Mouse (Mus musculus) ES-Bruce4 (cell line): ENCODE data around the gene Amz2.

ENCODE experiments used
- CTCF ChIP-seq: IDR thresholded peaks from one replicate; pipeline ENCODE4 v1.8.1; 2011; ENCODE audit warnings: low read depth, low read length
- POLR2A ChIP-seq: IDR thresholded peaks from one replicate; pipeline ENCODE4 v1.8.1; 2011; ENCODE audit warnings: low read length; ENCODE audit not compliant: insufficient read depth

DNA sequence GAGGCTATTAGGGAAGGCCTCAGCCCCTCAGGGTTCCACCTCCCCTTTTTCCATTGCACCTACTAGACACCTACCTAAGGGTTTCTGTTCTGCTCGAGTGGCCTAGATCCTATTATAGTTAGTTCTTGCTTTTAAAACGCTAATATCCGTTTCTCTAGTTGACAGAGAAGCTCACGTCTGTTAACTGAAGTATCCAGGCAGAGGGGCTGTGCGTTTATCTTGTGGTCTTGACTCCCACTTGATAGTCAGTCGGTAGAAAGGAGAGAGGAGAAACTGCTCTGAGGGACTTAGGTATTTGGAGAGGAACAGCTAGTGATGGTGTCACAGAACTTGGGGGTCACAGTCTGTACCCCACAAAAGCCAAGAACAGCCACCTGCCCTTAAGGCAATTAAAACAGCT, 50.9 kb downstream of the Amz2 start:
- TF ChIP-seq POLR2A = no peak
- TF ChIP-seq CTCF = no peak
